Mouse (Mus musculus): ENCODE measurements around the gene Dnah12. TPM values are rescaled to one million over a fixed set of nuclear protein-coding genes. Genes with fewer than 3 reads are reported as not detected.

The Dnah12 gene
- polyA plus RNA-seq, 1 experiment: under 0.01 TPM

GRCm38 (mm10) chr14:26923702-26924421 is 230.8 kb downstream of the Dnah12 start:
- no peak for TF ChIP-seq USF1 (IDR thresholded peaks at IDR 0.05; ENCODE audit: low read depth)
- TF ChIP-seq MYOG (IDR thresholded peaks at IDR 0.05; ENCODE audit: control insufficient read depth, extremely low read depth, insufficient read length): no peak
- TF ChIP-seq MYOD1 (IDR thresholded peaks at IDR 0.05; ENCODE audit: control insufficient read depth, insufficient read length, low read depth): no peak
- TF ChIP-seq CEBPB (IDR thresholded peaks at IDR 0.05; ENCODE audit: low read depth): no peak
- TF ChIP-seq FOSL1 (IDR thresholded peaks at IDR 0.05; ENCODE audit: insufficient read depth, low read length, poor library complexity, severe bottlenecking): no peak
- TF ChIP-seq MAX (IDR thresholded peaks at IDR 0.05): no peak
- TF ChIP-seq CTCF (IDR thresholded peaks at IDR 0.05; ENCODE audit: control insufficient read depth, insufficient read depth, insufficient read length): no peak
- H3K4me3 ChIP-seq (ENCODE audit: insufficient read depth, poor library complexity, severe bottlenecking): no peak overlapping the region
- no peaks in the 10 kb centered on the region for H3K79me2 ChIP-seq (ENCODE audit: control insufficient read depth, insufficient read depth)
- no peak overlapping the region for H3ac ChIP-seq (ENCODE audit: control insufficient read depth, insufficient read length, low read depth)
- no peaks in the 10 kb centered on the region for H3K27me3 ChIP-seq (ENCODE audit: control insufficient read depth, insufficient read depth, insufficient read length)
- peaks cover 22% of the 10 kb centered on the region for H3K36me3 ChIP-seq (ENCODE audit: control insufficient read depth, insufficient read depth)
- H3K79me3 ChIP-seq (ENCODE audit: low read depth): no peaks in the 10 kb centered on the region

GRCm38 (mm10) chr14:26934891-26935290 is 241.8 kb downstream of the Dnah12 start:
- H3K79me2 ChIP-seq (ENCODE audit: control insufficient read depth, insufficient read depth): no peaks in the 10 kb centered on the region
- H3K36me3 ChIP-seq (ENCODE audit: control insufficient read depth, insufficient read depth): peaks cover 22% of the 10 kb centered on the region
- H3K79me3 ChIP-seq (ENCODE audit: low read depth): no peaks in the 10 kb centered on the region
- H3ac ChIP-seq (ENCODE audit: control insufficient read depth, insufficient read length, low read depth): no peak overlapping the region
- no peak for TF ChIP-seq CEBPB (IDR thresholded peaks at IDR 0.05; ENCODE audit: low read depth)
- TF ChIP-seq MAX (IDR thresholded peaks at IDR 0.05): no peak
- TF ChIP-seq CTCF (IDR thresholded peaks at IDR 0.05; ENCODE audit: control insufficient read depth, insufficient read depth, insufficient read length): no peak
- H3K27me3 ChIP-seq (ENCODE audit: control insufficient read depth, insufficient read depth, insufficient read length): no peaks in the 10 kb centered on the region
- H3K4me3 ChIP-seq (ENCODE audit: insufficient read depth, poor library complexity, severe bottlenecking): no peak overlapping the region

DNA sequence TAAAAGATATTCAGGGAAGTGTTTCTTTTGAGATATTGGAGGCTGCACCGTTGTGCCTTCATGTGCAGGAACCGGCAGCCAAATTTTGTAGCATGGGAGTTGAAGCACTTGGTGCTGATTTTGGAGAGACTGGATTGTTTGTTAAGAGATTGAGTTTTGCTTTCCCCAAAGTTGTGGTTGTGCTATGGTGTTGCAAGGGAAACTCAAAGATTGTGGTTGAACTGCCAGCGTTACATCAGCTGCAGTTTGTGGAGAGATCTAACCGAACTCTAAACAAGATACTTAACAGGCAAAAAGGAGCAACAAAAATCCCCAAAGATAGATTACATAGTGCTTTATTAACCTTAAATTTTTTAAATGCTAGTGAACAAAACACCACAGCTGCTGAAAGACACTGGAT is 242.5 kb downstream of the Dnah12 start:
- H3ac ChIP-seq (ENCODE audit: control insufficient read depth, insufficient read length, low read depth): no peak overlapping the region
- peaks cover 22% of the 10 kb centered on the region for H3K36me3 ChIP-seq (ENCODE audit: control insufficient read depth, insufficient read depth)
- no peaks in the 10 kb centered on the region for H3K27me3 ChIP-seq (ENCODE audit: control insufficient read depth, insufficient read depth, insufficient read length)
- H3K4me3 ChIP-seq (ENCODE audit: insufficient read depth, poor library complexity, severe bottlenecking): no peak overlapping the region
- no peaks in the 10 kb centered on the region for H3K79me3 ChIP-seq (ENCODE audit: low read depth)
- TF ChIP-seq CTCF (IDR thresholded peaks at IDR 0.05; ENCODE audit: control insufficient read depth, insufficient read depth, insufficient read length) (no peak), FOSL1 (IDR thresholded peaks at IDR 0.05; ENCODE audit: insufficient read depth, low read length, poor library complexity, severe bottlenecking) (no peak), USF1 (IDR thresholded peaks at IDR 0.05; ENCODE audit: low read depth) (no peak), MYOG (IDR thresholded peaks at IDR 0.05; ENCODE audit: control insufficient read depth, extremely low read depth, insufficient read length) (no peak), CEBPB (IDR thresholded peaks at IDR 0.05; ENCODE audit: low read depth) (no peak), MYOD1 (IDR thresholded peaks at IDR 0.05; ENCODE audit: control insufficient read depth, insufficient read length, low read depth) (no peak), MAX (IDR thresholded peaks at IDR 0.05) (no peak)
- no peaks in the 10 kb centered on the region for H3K79me2 ChIP-seq (ENCODE audit: control insufficient read depth, insufficient read depth)

Small RNA genes lying within 50 kb of the gene (microRNA-seq; reads per million reads assigned to microRNA genes)
- gene Mir7672 (ENCODE audit: borderline microRNAs expressed): 1.1 reads per million, percentile 24 among the genes with 10 or more reads in this experiment

Other genes with a start within 250 kb of the Dnah12 start
- gene Slmap, start 158.3 kb upstream of the Dnah12 start, polyA plus RNA-seq (2012; fragmentation: generic; extraction: Trizol): 10.8 TPM
- gene Dennd6a, start 119.4 kb upstream of the Dnah12 start, polyA plus RNA-seq (2012; fragmentation: generic; extraction: Trizol): 3.7 TPM
- gene Arf4, start 55.2 kb upstream of the Dnah12 start, polyA plus RNA-seq (2012; fragmentation: generic; extraction: Trizol): 155 TPM
- 4.7 TPM for gene Pde12, start 23.4 kb upstream of the Dnah12 start, polyA plus RNA-seq (2012; fragmentation: generic; extraction: Trizol)
- not detected for gene Asb14, start 201.3 kb downstream of the Dnah12 start, polyA plus RNA-seq (2012; fragmentation: generic; extraction: Trizol)

Measured in C2C12 (cell line).